Mouse (Mus musculus) forebrain, embryonic 10.5 days (tissue): Measurements from ENCODE around the gene Plxna4. TPM values are rescaled to one million over a fixed set of nuclear protein-coding genes. Genes with fewer than 3 reads are reported as not detected.

Source experiments
- DNase-seq: peaks from one replicate; pipeline ENCODE4 v3.0.0-alpha.2; 2017; ENCODE audit warnings: low spot score; ENCODE audit errors: extremely low spot score
- H3K27ac ChIP-seq: fragments of 300-500 bp; sonication (generic); 2 replicates; pipeline ENCODE4 v1.5.1; 2016; ENCODE audit warnings: mild to moderate bottlenecking
- H3K27me3 ChIP-seq: fragments of 300-500 bp; sonication (generic); 2 replicates; pipeline ENCODE4 v1.6.1; 2016; ENCODE audit warnings: mild to moderate bottlenecking; ENCODE audit not compliant: poor library complexity, severe bottlenecking
- H3K36me3 ChIP-seq: fragments of 300-500 bp; sonication (generic); replicated peaks from 2 replicates; pipeline ENCODE4 v1.6.1; 2016; ENCODE audit warnings: mild to moderate bottlenecking, moderate library complexity
- H3K4me1 ChIP-seq: fragments of 300-500 bp; sonication (generic); 2 replicates; pipeline ENCODE4 v1.6.1; 2016
- H3K4me3 ChIP-seq: fragments of 300-500 bp; sonication (generic); 2 replicates; pipeline ENCODE4 v1.5.1; 2016; ENCODE audit warnings: mild to moderate bottlenecking, moderate library complexity
- H3K9me3 ChIP-seq: fragments of 300-500 bp; sonication (generic); 2 replicates; pipeline ENCODE4 v1.6.1; 2016; ENCODE audit warnings: mild to moderate bottlenecking, moderate library complexity
- WGBS: fragments of 180-500 bp; shearing (Covaris S2); methylation state at CpG from one replicate; pipeline ENCODE4 v1.1.7; 2016; 5-methylcytosine and 5-hydroxymethylcytosine counted together
- polyA plus RNA-seq: library from polyadenylated mRNA; unstranded; fragments of >200 nt; fragmentation: Nextera tagmentation; extraction: Ambion mirVana; gene quantifications from 2 replicates; pipeline ENCODE4 v1.2.1, GENCODE M21; 2016

Gene Plxna4
- polyA plus RNA-seq, 1 experiment from 2014 or later: 1.2 TPM

DNA sequence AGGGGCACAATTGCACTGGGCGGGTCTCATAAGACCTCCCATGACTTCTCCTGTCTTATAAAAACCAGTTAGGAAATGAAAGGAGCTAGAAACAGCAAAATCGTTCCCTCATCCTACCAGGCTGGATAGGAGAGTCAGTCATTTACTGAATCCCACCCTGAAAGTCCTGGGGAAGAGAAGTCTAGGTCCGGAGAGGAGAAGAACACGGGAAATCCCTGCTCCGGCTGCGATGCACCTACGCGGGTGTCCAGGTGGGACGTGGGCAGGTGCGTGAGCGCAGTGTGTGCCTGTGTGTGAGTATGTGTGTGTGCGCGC is 1.2 kb downstream of the Plxna4 start:
- DNase-seq: peak; percentile 27
- 2% methylated on average over 13 of the region's 13 CpGs for WGBS
- H3K36me3 ChIP-seq: no peaks in the 10 kb centered on the region
- peak overlapping the region; percentile 86 for H3K4me3 ChIP-seq
- H3K9me3 ChIP-seq: no peaks in the 10 kb centered on the region
- peaks cover 54% of the 10 kb centered on the region for H3K4me1 ChIP-seq
- peak overlapping the region; percentile 80; the same call in 1 of the 2 replicates for H3K27ac ChIP-seq
- peaks cover 87% of the 10 kb centered on the region for H3K27me3 ChIP-seq

DNA sequence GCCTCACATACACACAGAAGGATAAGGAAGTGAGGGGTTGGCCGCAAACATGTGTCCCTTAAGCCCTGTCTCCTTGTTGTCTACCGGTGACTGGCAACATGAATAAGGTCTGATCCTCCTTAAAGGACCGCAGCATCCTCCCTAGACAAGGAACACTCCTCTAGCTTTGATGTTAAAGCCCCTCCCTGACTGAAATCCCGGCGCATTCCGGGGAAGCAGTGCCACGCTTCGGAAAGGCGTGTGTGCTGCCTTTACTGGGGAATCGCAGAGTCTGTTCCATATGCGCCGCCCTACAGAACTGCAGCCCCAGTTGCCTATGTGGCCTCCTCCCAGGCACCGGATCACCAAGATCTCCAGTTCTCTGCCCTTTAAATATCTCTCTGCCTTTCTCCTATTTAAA is 1.6 kb downstream of the Plxna4 start:
- DNase-seq: no peak
- peaks cover 54% of the 10 kb centered on the region for H3K4me1 ChIP-seq
- no peaks in the 10 kb centered on the region for H3K9me3 ChIP-seq
- H3K27ac ChIP-seq: no peak overlapping the region
- WGBS: 1% methylated on average over 13 of the region's 13 CpGs
- H3K27me3 ChIP-seq: peaks cover 90% of the 10 kb centered on the region
- H3K4me3 ChIP-seq: peak overlapping the region; percentile 86
- H3K36me3 ChIP-seq: no peaks in the 10 kb centered on the region

DNA sequence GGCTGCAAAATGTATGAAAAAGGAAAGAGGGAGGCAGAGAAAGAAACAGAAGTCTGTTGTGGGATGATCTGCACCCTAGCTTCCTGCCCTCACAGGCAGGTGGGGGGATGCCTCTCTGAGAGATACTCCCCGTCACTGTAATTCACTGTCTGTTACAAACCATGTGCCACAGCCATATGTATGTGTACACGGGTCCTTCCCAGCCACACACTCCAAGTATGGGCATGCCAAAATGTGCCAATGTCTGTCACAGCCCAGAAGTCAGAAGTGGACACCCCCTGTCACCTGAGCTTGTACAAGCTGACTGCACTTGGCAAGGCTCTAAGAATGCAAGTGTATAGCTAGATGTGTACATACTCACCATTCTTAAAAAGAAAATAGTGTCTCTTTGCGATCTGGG is 2.8 kb downstream of the Plxna4 start:
- H3K9me3 ChIP-seq: no peaks in the 10 kb centered on the region
- no peak overlapping the region for H3K27ac ChIP-seq
- H3K4me1 ChIP-seq: peaks cover 54% of the 10 kb centered on the region
- peaks cover 81% of the 10 kb centered on the region for H3K27me3 ChIP-seq
- no peak overlapping the region for H3K4me3 ChIP-seq
- DNase-seq: no peak
- H3K36me3 ChIP-seq: no peaks in the 10 kb centered on the region
- 29% methylated on average over 3 of the region's 3 CpGs for WGBS

DNA sequence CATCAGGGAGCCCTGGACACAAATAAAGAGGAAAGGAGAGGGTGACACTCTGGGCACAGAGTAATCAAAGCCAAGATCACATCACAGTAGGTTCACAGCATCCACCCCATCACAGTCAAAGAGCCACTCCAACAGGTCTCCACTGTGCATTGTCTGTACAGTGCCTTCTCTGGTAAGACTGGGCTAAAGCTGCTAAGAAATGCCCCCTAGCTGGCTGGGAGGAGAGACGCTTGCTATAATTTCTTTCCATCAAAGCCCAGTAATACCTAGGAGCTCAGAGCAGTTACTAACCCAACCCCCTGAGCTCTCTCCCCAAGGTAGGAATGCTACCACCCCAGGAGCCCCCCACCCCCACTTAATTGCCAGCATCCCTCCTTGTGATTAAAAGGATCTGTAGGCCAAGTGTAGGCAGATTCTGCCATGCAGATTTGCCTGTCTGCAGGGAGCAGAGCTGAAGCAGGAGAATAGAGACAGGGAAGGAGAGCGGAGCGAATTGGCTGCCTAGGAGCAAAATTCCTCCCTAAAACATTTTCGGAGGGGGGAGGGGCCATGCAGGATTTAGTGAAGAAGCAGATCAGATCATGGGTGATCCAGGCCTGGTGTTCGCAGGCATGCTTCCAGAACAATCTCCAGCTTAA is 3.6 kb downstream of the Plxna4 start:
- Histone ChIP-seq H3K27ac (no peak overlapping the region), H3K27me3 (peaks cover 72% of the 10 kb centered on the region), H3K4me3 (peak overlapping the region; percentile 8; the same call in 1 of the 2 replicates), H3K36me3 (no peaks in the 10 kb centered on the region), H3K4me1 (peaks cover 54% of the 10 kb centered on the region), H3K9me3 (no peaks in the 10 kb centered on the region)
- DNase-seq: no peak
- WGBS: 4% methylated on average over 5 of the region's 5 CpGs

DNA sequence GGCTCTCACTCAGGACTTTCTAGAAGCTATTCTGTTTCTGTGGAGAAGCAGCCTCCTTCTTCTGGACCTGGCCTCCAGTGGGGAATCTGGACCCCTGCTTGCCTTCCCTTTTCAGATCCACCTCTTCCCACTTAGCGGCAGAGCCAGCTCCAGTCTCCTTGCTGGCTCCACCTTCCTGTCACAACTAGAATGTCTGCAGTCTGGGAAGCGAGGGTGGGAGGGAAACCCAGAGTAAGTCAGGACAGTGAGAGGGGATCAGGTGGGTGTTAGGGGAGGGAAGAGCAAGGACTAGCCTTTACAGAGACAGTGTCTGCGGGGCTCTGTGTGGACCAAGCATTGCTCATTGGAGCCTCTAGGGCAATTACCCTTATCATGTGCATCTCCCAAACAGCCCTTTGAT is 4.4 kb downstream of the Plxna4 start:
- H3K9me3 ChIP-seq: no peaks in the 10 kb centered on the region
- H3K27ac ChIP-seq: no peak overlapping the region
- 8% methylated on average over 3 of the region's 3 CpGs for WGBS
- peaks cover 65% of the 10 kb centered on the region for H3K27me3 ChIP-seq
- peaks cover 53% of the 10 kb centered on the region for H3K4me1 ChIP-seq
- H3K4me3 ChIP-seq: no peak overlapping the region
- no peak for DNase-seq
- H3K36me3 ChIP-seq: no peaks in the 10 kb centered on the region

DNA sequence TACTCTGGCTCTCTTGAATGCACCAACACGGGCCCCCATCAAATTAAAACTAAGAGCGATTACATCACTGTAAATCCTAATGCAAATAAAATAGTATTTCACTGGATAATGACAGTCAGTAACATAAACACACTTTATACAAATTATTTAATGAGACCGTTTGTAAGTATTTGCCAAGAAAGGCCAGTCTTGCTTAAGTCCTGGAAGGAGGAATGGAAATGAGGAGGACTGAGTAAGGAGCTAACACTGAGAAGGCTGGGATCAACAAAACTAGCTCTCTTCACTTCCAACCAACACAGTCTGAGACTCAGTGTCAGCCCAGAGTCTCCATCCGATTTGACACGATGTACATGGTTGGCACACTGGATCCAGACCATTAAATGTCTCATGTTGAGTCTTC is 16.5 kb downstream of the Plxna4 start:
- DNase-seq: no peak
- peaks cover 4% of the 10 kb centered on the region; the same call in 1 of the 2 replicates for H3K4me1 ChIP-seq
- H3K36me3 ChIP-seq: no peaks in the 10 kb centered on the region
- 92% methylated on average over 5 of the region's 5 CpGs for WGBS
- no peaks in the 10 kb centered on the region for H3K27me3 ChIP-seq
- no peaks in the 10 kb centered on the region for H3K9me3 ChIP-seq
- H3K4me3 ChIP-seq: no peak overlapping the region
- H3K27ac ChIP-seq: no peak overlapping the region

DNA sequence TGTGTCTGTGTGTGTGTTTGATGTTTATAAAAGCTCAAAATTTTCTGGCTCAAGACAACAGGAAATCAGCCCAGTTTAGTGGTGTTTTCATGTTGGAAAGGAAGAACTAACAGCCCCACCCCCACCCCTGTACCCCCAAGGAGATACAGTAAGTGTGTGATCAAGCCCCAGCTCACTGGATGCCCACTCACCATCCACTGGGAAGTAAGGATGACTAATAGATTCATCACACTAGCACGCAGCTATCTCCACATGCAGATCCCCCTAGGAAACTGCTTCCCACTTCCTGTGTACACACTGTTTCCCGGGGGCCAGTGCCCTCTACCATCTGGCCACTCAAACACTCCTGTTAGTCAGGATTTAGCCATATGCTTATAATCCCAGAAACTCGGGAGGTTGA is 17.5 kb downstream of the Plxna4 start:
- DNase-seq: no peak
- Histone ChIP-seq H3K27ac (no peak overlapping the region), H3K4me1 (peaks cover 4% of the 10 kb centered on the region; the same call in 1 of the 2 replicates), H3K4me3 (no peak overlapping the region), H3K36me3 (no peaks in the 10 kb centered on the region), H3K9me3 (no peaks in the 10 kb centered on the region), H3K27me3 (no peaks in the 10 kb centered on the region)
- 57% methylated on average over 3 of the region's 3 CpGs for WGBS

DNA sequence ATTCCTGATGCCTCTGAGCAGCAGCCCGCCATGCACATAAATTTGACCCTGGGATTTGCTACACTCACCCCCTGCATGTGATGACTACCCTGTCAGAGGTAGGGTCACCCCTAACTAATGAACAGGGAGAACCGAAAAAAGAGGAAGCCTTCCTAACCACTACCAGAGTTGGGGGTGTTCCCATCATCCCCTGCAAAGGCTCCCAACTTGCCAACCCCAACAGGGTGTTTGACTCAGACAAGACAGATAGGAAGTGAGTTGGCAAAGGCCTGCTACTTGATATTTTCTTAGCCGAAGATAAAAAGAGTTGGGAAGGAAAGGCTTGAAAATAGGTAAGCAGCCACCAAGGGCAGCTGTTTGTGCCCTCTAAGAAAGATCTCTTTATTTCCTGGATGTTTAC is 18.1 kb downstream of the Plxna4 start:
- Histone ChIP-seq H3K9me3 (no peaks in the 10 kb centered on the region), H3K27me3 (no peaks in the 10 kb centered on the region), H3K4me3 (no peak overlapping the region), H3K4me1 (peaks cover 4% of the 10 kb centered on the region; the same call in 1 of the 2 replicates), H3K27ac (no peak overlapping the region), H3K36me3 (no peaks in the 10 kb centered on the region)
- WGBS: 80% methylated on average over 3 of the region's 3 CpGs
- no peak for DNase-seq

DNA sequence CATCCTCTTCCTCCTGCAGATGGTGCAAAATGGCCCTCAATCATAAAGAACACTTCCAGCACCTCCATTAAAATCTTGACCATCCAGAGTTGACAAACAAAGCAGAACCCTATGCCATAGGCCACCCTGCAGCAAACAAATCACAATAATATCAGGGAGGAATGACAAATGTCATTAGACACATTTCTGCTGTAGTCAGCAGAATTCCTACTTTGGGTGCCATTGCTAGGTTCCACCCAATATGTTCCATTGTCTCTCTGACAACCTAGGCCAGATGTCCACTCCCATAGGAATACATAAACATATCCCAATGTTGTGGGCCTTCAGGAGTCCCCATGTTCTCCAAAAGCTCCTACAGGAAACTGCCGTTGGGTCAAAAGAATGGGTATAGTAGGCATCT is 41.1 kb downstream of the Plxna4 start:
- WGBS: 96% methylated on average over 1 of the region's 1 CpGs
- Histone ChIP-seq H3K9me3 (no peaks in the 10 kb centered on the region), H3K27ac (no peak overlapping the region), H3K4me1 (peaks cover 6% of the 10 kb centered on the region; the same call in 1 of the 2 replicates), H3K36me3 (no peaks in the 10 kb centered on the region), H3K27me3 (no peaks in the 10 kb centered on the region), H3K4me3 (no peak overlapping the region)
- DNase-seq: no peak

DNA sequence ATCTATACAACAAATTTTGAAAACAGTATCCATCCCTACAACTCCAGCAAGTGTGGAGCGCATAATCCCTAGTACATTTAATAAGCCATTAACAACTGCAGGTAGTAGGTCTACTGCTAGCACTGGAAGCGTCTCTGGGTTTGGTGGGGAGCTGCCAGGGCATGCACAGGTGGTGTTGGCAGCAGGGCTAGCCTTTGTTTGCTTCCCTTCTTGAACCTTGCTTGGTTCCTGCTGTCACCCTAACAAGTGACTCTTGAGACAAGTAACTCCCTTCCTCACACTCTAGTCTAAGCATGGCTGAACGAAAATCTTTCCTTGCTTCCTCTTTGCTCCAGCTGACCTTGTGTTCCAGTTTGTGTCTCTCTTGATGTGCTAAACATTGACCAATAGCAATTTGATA is 44.0 kb downstream of the Plxna4 start:
- Histone ChIP-seq H3K4me3 (no peak overlapping the region), H3K27me3 (no peaks in the 10 kb centered on the region), H3K4me1 (peaks cover 6% of the 10 kb centered on the region; the same call in 1 of the 2 replicates), H3K36me3 (no peaks in the 10 kb centered on the region), H3K27ac (no peak overlapping the region), H3K9me3 (no peaks in the 10 kb centered on the region)
- WGBS: 90% methylated on average over 3 of the region's 3 CpGs
- no peak for DNase-seq

DNA sequence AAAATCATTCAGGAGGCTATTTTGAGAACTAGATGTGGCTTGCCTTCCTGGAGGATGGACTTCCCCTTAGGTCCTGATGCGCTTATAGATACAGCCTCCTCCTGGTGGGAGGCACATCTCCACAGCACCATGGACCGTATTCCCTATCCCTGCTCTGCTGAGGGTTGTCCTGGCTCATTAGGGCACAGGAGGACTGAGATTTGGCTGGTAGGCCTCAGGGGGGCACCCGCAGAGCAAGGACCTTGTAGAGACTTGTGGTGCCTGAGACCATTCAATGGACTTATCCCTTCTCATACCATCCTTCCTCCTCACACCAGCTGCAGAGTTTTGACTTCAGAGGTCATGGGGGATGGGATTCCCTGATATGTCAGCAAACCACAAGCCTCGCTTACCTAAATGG is 47.8 kb downstream of the Plxna4 start:
- H3K27ac ChIP-seq: no peak overlapping the region
- no peak overlapping the region for H3K4me3 ChIP-seq
- DNase-seq: no peak
- H3K36me3 ChIP-seq: no peaks in the 10 kb centered on the region
- no peaks in the 10 kb centered on the region for H3K27me3 ChIP-seq
- 87% methylated on average over 4 of the region's 4 CpGs for WGBS
- H3K9me3 ChIP-seq: no peaks in the 10 kb centered on the region
- peaks cover 6% of the 10 kb centered on the region; the same call in 1 of the 2 replicates for H3K4me1 ChIP-seq

DNA sequence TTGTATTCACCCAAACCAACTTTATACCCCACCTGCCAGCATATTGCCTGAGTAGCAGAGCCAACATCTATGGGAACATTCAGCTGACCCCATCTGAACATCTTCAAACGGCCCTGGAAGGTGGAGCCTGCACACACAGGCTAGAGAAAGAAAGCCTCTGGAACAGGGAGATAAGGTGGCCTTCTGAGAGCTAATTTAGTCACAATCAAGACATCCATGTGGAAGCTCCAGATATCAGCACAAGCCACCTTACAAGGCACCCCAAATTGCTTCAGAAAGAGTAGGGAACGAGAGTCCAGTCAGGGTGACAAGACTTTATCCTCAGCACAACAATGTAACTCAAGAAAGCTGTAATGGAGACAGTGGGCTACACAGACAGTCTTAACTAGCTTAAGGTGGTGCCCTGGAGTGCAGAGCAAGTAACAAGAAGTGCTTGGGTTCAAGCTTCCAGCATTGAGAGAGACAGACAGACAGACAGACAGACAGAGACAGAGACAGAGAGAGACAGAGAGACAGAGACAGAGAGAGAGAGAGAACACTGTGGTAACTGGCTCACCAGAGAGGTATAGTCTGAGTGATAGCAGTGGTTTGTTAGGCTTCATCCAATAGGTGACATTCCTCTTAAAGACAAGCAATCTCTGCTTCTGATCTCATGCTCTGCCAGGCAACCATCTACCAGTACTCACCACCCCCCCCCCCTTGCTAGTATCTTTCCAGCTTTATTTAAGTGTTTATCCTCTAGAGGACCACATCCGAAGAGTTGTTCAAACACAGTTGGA is 53.8 kb downstream of the Plxna4 start:
- no peaks in the 10 kb centered on the region for H3K9me3 ChIP-seq

DNA sequence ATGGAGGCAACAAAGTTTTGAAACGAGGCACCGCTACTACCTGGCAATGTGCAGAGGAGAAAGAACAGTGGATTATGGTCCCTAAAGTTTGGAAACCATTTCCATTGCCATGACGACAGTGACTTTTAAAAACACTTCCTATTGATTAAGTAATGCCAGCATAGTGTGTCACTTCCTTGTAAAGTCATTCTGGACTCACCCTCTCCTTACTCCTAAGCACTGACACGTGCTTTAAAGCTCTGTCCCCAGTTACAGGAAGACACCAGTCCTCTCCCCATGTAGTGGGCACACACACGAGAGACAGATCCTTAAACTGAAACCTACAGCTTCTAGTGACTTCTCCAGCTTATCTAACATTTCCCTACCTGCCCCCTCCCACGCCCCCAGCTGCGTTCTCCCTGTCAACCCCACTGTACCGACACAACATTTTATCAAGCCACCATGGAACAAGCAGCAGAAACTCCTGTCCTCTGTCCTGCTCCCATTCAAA is 59.9 kb downstream of the Plxna4 start:
- Histone ChIP-seq H3K4me1 (0 out of 2 replicates have a peak, but pooled peaks cover 4% of the 10 kb centered on the region), H3K27ac (no peak overlapping the region), H3K9me3 (no peaks in the 10 kb centered on the region), H3K4me3 (no peak overlapping the region), H3K27me3 (no peaks in the 10 kb centered on the region), H3K36me3 (no peaks in the 10 kb centered on the region)
- DNase-seq: no peak
- 88% methylated on average over 8 of the region's 8 CpGs for whole genome bisulfite sequencing

More for the DNA sequence above, 53.8 kb downstream of the Plxna4 start:
- no peaks in the 10 kb centered on the region for H3K36me3 ChIP-seq
- no peak for DNase-seq
- 87% methylated on average over 3 of the region's 3 CpGs for WGBS
- H3K27ac ChIP-seq: no peak overlapping the region
- H3K4me3 ChIP-seq: no peak overlapping the region
- no peaks in the 10 kb centered on the region for H3K4me1 ChIP-seq
- H3K27me3 ChIP-seq: no peaks in the 10 kb centered on the region
